Mouse (Mus musculus) forebrain, embryonic 14.5 days (tissue): ENCODE measurements around the gene Dnmt3c. TPM values are rescaled to one million over a fixed set of nuclear protein-coding genes. Genes with fewer than 3 reads are reported as not detected.

ENCODE experiments used
- ATAC-seq: fragments of 200-750 bp; cut with Nextera tagmentation; 2 replicates; pipeline ENCODE4 v1.8.0; 2017; ENCODE audit warnings: mild to moderate bottlenecking, moderate library complexity
- DNase-seq: peaks from one replicate; pipeline ENCODE4 v3.0.0-alpha.2; 2015; ENCODE audit warnings: low spot score
- H3K27ac ChIP-seq: fragments of 300-500 bp; sonication (generic); 2 replicates; pipeline ENCODE4 v1.5.1; 2014; ENCODE audit warnings: low read depth, mild to moderate bottlenecking, control low read depth, low read length, moderate library complexity
- H3K27me3 ChIP-seq: fragments of 300-500 bp; sonication (generic); replicated peaks from 2 replicates; pipeline ENCODE4 v1.6.1; 2014; ENCODE audit warnings: low read length, control low read depth, mixed read lengths; ENCODE audit not compliant: control insufficient read depth, insufficient read depth
- H3K36me3 ChIP-seq: fragments of 300-500 bp; sonication (generic); 2 replicates; pipeline ENCODE4 v1.6.1; 2014; ENCODE audit warnings: low read length, control low read depth; ENCODE audit not compliant: control insufficient read depth, insufficient read depth
- H3K4me1 ChIP-seq: fragments of 300-500 bp; sonication (generic); 2 replicates; pipeline ENCODE4 v1.6.1; 2014; ENCODE audit warnings: antibody characterized with exemption, low read length, control low read depth; ENCODE audit not compliant: control insufficient read depth, insufficient read depth
- H3K4me2 ChIP-seq: fragments of 300-500 bp; sonication (generic); 2 replicates; pipeline ENCODE4 v1.6.1; 2014; ENCODE audit warnings: mild to moderate bottlenecking, control low read depth, low read length
- H3K4me3 ChIP-seq: fragments of 300-500 bp; sonication (generic); 2 replicates; pipeline ENCODE4 v1.5.1; 2014; ENCODE audit warnings: low read depth, low read length, control low read depth
- H3K9ac ChIP-seq: fragments of 300-500 bp; sonication (generic); 2 replicates; pipeline ENCODE4 v1.6.1; 2014; ENCODE audit warnings: mild to moderate bottlenecking, low read length, control low read depth, moderate library complexity
- H3K9me3 ChIP-seq: fragments of 300-500 bp; sonication (generic); replicated peaks from 2 replicates; pipeline ENCODE4 v1.6.1; 2016; ENCODE audit warnings: low read length, control low read depth, mixed read lengths; ENCODE audit not compliant: control insufficient read depth
- WGBS: fragments of 180-500 bp; shearing (Covaris S2); extraction: QIAGEN DNeasy Blood & Tissue Kit; methylation state at CpG from one replicate; pipeline ENCODE4 v1.1.7; 2014; 5-methylcytosine and 5-hydroxymethylcytosine counted together
- polyA plus RNA-seq: library from polyadenylated mRNA; unstranded; fragments of >200 nt; fragmentation: Nextera tagmentation; extraction: Ambion mirVana; gene quantifications from 2 replicates; pipeline ENCODE4 v1.2.1, GENCODE M21; 2014

Dnmt3c gene
- polyA plus RNA-seq, 1 experiment from 2014 or later: 0.08 TPM

DNA sequence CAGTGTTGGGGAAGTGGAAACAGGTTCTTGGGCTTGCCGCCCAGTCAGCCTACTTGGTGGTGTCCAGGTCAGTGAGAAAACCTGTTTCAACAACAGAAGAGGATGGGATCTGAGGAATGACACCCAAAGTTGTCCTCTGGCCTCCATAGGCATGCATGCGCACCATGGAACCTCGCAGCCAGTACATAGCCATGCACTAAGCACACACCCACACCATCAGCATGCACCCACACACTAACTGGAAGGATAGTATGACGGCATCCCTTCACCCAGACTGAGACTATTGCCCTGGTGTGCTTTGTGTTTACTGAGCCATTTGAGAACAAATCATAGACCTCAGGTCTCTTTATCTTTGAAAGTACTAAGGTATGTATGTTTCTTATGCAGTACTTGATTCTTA is 79.0 kb downstream of the Dnmt3c start:
- no peak for ATAC-seq
- H3K4me3 ChIP-seq: no peak overlapping the region
- H3K9ac ChIP-seq: no peak overlapping the region
- H3K27ac ChIP-seq: no peak overlapping the region
- DNase-seq: no peak
- 0 out of 2 replicates have a peak, but pooled peaks cover 3% of the 10 kb centered on the region for H3K9me3 ChIP-seq
- no peak overlapping the region for H3K4me2 ChIP-seq
- H3K27me3 ChIP-seq: no peaks in the 10 kb centered on the region
- WGBS: 99% methylated on average over 4 of the region's 4 CpGs
- peaks cover 5% of the 10 kb centered on the region; the same call in 1 of the 2 replicates for H3K36me3 ChIP-seq
- H3K4me1 ChIP-seq: no peaks in the 10 kb centered on the region

DNA sequence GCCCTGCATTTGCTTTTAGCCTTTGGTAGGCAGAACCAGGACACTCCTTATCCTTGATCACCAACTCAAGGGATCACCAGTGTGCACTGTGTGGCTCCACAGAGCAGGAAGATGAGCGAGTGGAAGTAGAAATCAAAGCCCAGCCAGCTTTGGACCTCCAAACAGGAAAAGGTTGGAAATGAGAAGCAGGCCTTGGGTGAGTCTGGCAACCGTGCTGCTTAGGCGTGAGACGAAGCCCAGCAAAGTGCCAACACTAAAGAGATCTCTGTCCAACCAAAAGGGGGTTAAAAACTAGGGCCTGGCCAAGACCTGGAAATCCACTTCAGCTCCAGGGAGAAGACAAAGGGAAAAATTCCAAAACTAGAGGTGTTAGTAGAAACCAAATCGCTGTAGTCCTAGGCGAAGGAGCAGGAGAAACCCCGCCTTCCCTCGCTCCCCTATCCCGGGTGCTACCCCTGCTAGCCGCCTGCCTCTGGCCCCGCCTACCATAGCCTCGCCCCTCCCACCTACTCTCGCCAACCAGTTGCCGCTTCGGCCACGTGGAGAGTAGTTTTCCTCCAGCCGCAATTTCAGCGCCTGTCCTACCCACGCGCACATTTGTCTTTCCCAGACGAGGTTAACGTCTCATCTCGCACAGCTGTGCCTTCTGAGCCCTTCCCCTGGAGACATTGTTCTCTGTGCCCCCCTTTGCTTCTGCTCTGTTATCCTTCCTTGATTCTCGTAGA is 82.3 kb downstream of the Dnmt3c start:
- WGBS: 13% methylated on average over 24 of the region's 24 CpGs
- peak; percentile 58 for DNase-seq
- H3K27ac ChIP-seq: no peak overlapping the region
- no peaks in the 10 kb centered on the region for H3K36me3 ChIP-seq
- peak overlapping the region; percentile 46 for H3K4me2 ChIP-seq
- no peaks in the 10 kb centered on the region for H3K4me1 ChIP-seq
- H3K4me3 ChIP-seq: peak overlapping the region; percentile 8
- no peak overlapping the region for H3K9ac ChIP-seq
- H3K27me3 ChIP-seq: no peaks in the 10 kb centered on the region
- H3K9me3 ChIP-seq: 0 out of 2 replicates have a peak, but pooled peaks cover 1% of the 10 kb centered on the region
- ATAC-seq: peak; percentile 82

Other genes with a start within 250 kb of the Dnmt3c start
- gene 4930404H24Rik, start 203.9 kb upstream of the Dnmt3c start, polyA plus RNA-seq: not detected in 2 replicates
- gene Nol4l, start 166.7 kb upstream of the Dnmt3c start, polyA plus RNA-seq: 31.4 and 42.0 TPM in 2 replicates
- gene Commd7, start 63.9 kb upstream of the Dnmt3c start, polyA plus RNA-seq: 86.9 and 95.9 TPM in 2 replicates
- gene Dnmt3b, start 47.2 kb upstream of the Dnmt3c start, polyA plus RNA-seq: 3.2 and 3.5 TPM in 2 replicates
- 384 and 427 TPM in 2 replicates for gene Mapre1, start 44.6 kb downstream of the Dnmt3c start, polyA plus RNA-seq
- gene Efcab8, start 83.3 kb downstream of the Dnmt3c start, polyA plus RNA-seq: not detected in 2 replicates
- not detected in 2 replicates for gene Sun5, start 174.4 kb downstream of the Dnmt3c start, polyA plus RNA-seq
- not detected in 2 replicates for gene Bpifb2, start 178.4 kb downstream of the Dnmt3c start, polyA plus RNA-seq
- gene Bpifb6, start 203.7 kb downstream of the Dnmt3c start, polyA plus RNA-seq: not detected in 2 replicates
- not detected in 2 replicates for gene Bpifb3, start 221.6 kb downstream of the Dnmt3c start, polyA plus RNA-seq
- not detected in 2 replicates for gene Bpifb4, start 241.6 kb downstream of the Dnmt3c start, polyA plus RNA-seq